ENCODE assay signal across 8 mouse cellular contexts in genomic region chr10:93640953-93641820, GRCm38 (mm10). TPM values are rescaled to one million over a fixed set of nuclear protein-coding genes. Genes with fewer than 3 reads are reported as not detected.
DNase-seq lines count a peak whose midpoint lies in the region; ATAC-seq and TF ChIP-seq lines count a peak whose summit lies in the region.

No protein-coding gene starts in this region.

- peak overlapping the region; percentile 72 for H3K27ac ChIP-seq in neural tube, embryonic 15.5 days (replicated peaks)

- peak overlapping the region; percentile 79 for H3K9ac ChIP-seq in neural tube, embryonic 15.5 days (replicated peaks)

- peak; percentile 67 for ATAC-seq in neural tube, embryonic 15.5 days (ENCODE audit: low FRiP score)
- no peak for ATAC-seq in monocyte, adult 5-6 weeks (replicated peaks; ENCODE audit: insufficient number of reproducible peaks, low FRiP score, low TSS enrichment, poor library complexity, severe bottlenecking)

- no peak for TF ChIP-seq CTCF in lung, adult 2 months (IDR thresholded peaks at IDR 0.05; ENCODE audit: insufficient read depth, low read length)

- peak overlapping the region; percentile 69 for H3K4me3 ChIP-seq in lung, adult 2 months (replicated peaks; ENCODE audit: extremely low read depth, low read depth, low read length)
- H3K4me3 ChIP-seq in neural tube, embryonic 15.5 days (replicated peaks), result peak overlapping the region; percentile 80

- under 1% methylated on average over 68 of the region's 73 CpGs for WGBS in lung, adult 2 months
- under 1% methylated on average over 67 of the region's 73 CpGs for WGBS in neural tube, embryonic 15.5 days

- peaks cover 2% of the 10 kb centered on the region; the same call in 1 of the 2 replicates for H3K4me1 ChIP-seq in lung, adult 2 months (ENCODE audit: control insufficient read depth, insufficient read depth, low read length)
- H3K4me1 ChIP-seq in neural tube, embryonic 15.5 days, result peaks cover 32% of the 10 kb centered on the region

- DNase-seq in 3134 (ENCODE audit: extremely low read depth, insufficient read length, low spot score), result peak; percentile 27
- DNase-seq in Muller cell, postnatal 12 days (ENCODE audit: inconsistent ontology term), result peak; percentile 71
- DNase-seq in embryo, embryonic 10.5 days (ENCODE audit: low spot score), result peak; percentile 53
- peak; percentile 58 to 61 for DNase-seq in heart, adult 18-20 months
- peak; percentile 28 for DNase-seq in kidney, adult 11 months
- DNase-seq in lung, adult 2 months, result peak; percentile 68

- H3K9me3 ChIP-seq in neural tube, embryonic 15.5 days (replicated peaks), result no peaks in the 10 kb centered on the region

- H3K36me3 ChIP-seq in neural tube, embryonic 15.5 days, result no peaks in the 10 kb centered on the region

- peak overlapping the region; percentile 98 for H3K4me2 ChIP-seq in neural tube, embryonic 15.5 days

- H3K27me3 ChIP-seq in neural tube, embryonic 15.5 days (replicated peaks), result 0 out of 2 replicates have a peak, but pooled peaks cover 2% of the 10 kb centered on the region

- peak; percentile 58; the same call in 1 of the 2 replicates for TF ChIP-seq POLR2A in lung, adult 2 months (IDR thresholded peaks at IDR 0.05; ENCODE audit: borderline replicate concordance, extremely low read depth, low read depth, low read length)

RNA-seq across cellular contexts. Expression of gene Ntn4, which starts 0.7 kb away (rescaled TPM):
- 10 to 100 TPM; 12.7 to 18.0 TPM for total RNA-seq in heart, adult 18-20 months (2021)
- polyA plus RNA-seq in lung, adult 2 months (2012; rRNA removed), result 46.6 and 54.4 TPM in 2 replicates
- polyA plus RNA-seq in neural tube, embryonic 15.5 days (2015; fragmentation: Nextera tagmentation; extraction: Ambion mirVana), result 0.43 and 0.59 TPM in 2 replicates
- total RNA-seq in monocyte, adult 5-6 weeks (2017), result 0.10 to 0.38 TPM in 2 of 3 replicates, not detected in the other

RNA-seq across cellular contexts. Expression of gene Snrpf, which starts 51.7 kb away (rescaled TPM):
- 10 to 100 TPM in 1 of 2 experiments, 1 to 10 TPM in 1; 9.3 to 10.8 TPM for total RNA-seq in heart, adult 18-20 months (2021)
- polyA plus RNA-seq in lung, adult 2 months (2012; rRNA removed), result 26.2 and 43.0 TPM in 2 replicates
- 58.2 and 71.7 TPM in 2 replicates for polyA plus RNA-seq in neural tube, embryonic 15.5 days (2015; fragmentation: Nextera tagmentation; extraction: Ambion mirVana)
- 80.8 to 102 TPM (median 89.9 TPM) in 3 replicates for total RNA-seq in monocyte, adult 5-6 weeks (2017)
